Mouse (Mus musculus): Measurements from ENCODE around the gene Gm21883.
"Not testable (repeated sequence)": the region's sequence is repeated elsewhere in the genome, so short reads cannot be mapped to it uniquely, and the experiment has no call there.

The Gm21883 gene

DNA sequence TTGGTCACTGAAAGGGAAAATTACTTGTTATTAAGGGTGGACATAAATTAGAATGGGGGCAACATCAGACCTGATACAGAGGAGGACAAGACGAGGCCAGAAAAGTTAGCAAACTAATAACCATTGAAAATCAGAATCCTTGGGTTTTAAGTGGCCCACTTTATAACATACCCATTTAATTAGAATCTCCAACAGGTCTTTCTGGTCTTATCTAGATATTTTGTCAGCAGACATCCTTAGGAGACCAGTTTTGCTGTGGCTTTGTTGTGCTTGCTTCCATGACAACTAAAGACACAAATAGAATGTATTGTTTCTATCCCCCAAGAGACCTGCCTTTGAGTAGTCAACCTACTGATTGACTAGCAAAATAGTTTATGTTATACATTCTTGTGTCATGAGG is at the start of gene Gm21883:
Gene Gm21883, minus strand, starts transcription at position 101 of the 400 bp plus-strand sequence.
- DNase-seq (ENCODE audit: low read depth) = not testable (repeated sequence)

DNA sequence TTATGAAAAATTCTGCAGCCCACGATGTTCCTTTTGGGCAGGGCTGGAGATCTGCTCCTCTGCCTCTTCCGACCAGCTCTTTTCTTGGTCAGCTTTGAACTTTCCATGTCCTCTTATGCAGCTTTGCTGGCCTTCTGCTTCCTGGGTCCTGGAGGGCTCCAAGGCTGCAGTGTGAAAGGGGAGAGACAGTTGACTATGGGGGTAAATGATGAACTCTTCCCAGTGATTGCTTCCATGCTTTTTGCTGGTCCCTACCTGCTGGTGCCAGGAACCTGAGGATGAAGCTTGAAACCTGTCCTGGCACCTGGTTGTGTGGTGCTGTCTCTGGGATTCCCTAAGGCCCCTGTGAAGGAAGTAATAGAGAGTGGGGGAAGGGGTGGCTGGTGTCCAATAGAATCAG is 44.7 kb upstream of the Gm21883 start, which contains the start of gene Spin2e:
Gene Spin2e, minus strand, starts transcription at position 101 of the 400 bp plus-strand sequence.
- DNase-seq (ENCODE audit: low read depth) = not testable (repeated sequence)
